Comparison of ENCODE assay signal across 10 mouse cellular contexts in the genomic region with DNA sequence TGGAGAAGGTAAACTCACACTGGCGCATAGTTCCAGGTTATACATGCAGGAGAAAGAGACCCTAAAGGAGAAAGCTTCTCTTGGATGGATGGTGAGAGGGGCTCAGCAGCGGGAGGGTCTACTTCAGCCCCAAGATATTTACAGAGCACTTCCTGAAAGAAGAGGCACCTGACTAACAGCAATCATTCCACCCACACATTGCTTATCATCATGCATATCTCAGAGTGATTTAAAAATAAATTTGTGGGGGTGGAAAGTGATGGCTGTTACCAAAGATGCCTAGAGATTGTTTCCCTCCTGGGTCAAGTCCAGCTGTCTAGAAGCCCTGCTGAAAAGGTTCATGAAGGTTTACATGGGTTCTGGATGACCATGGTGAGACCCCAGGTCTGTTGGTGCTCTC.
A peak's percentile ranks its signal among the peaks of the same experiment; 100 is the strongest.
DNase-seq lines count a peak whose midpoint lies in the region; ATAC-seq lines count a peak whose summit lies in the region.
"Had no signal": no experiment of that assay in that cellular context is flagged by ENCODE, and none has a peak within 500 bp of the region (broad histone marks: within the 10 kb centered on the region; RNA-seq: fewer than 3 reads in every experiment).

No protein-coding gene starts in this region.

- H3K36me3 ChIP-seq in heart, embryonic 14.5 days (ENCODE audit: control insufficient read depth, insufficient read depth, low read length): no peaks in the 10 kb centered on the region
- H3K36me3 ChIP-seq in hindbrain, embryonic 16.5 days (ENCODE audit: control insufficient read depth, insufficient read depth, low read length): no peaks in the 10 kb centered on the region
- H3K36me3 ChIP-seq: kidney, embryonic 15.5 days; liver, embryonic 13.5 days had no signal

- no peaks in the 10 kb centered on the region for H3K27me3 ChIP-seq in heart, embryonic 14.5 days (ENCODE audit: control insufficient read depth, insufficient read depth, low read length)
- no peaks in the 10 kb centered on the region for H3K27me3 ChIP-seq in hindbrain, embryonic 16.5 days (replicated peaks; ENCODE audit: control insufficient read depth, insufficient read depth, low read length)
- H3K27me3 ChIP-seq: CH12.LX; kidney, embryonic 15.5 days; liver, embryonic 13.5 days had no signal

- WGBS in heart, embryonic 14.5 days: 82% methylated on average over 2 of the region's 2 CpGs
- 97% methylated on average over 2 of the region's 2 CpGs for WGBS in hindbrain, embryonic 16.5 days

- no peak for ATAC-seq in heart, embryonic 14.5 days (ENCODE audit: insufficient number of reproducible peaks, insufficient read depth, low FRiP score, low read depth)
- ATAC-seq in hindbrain, embryonic 16.5 days: no peak

- peak overlapping the region; percentile 16; the same call in 1 of the 2 replicates for H3K4me2 ChIP-seq in heart, embryonic 14.5 days (ENCODE audit: low read length)
- no peak overlapping the region for H3K4me2 ChIP-seq in hindbrain, embryonic 16.5 days (ENCODE audit: low read length)
- H3K4me2 ChIP-seq: kidney, embryonic 15.5 days; liver, embryonic 13.5 days had no signal

- H3K9me3 ChIP-seq in heart, embryonic 14.5 days (ENCODE audit: control insufficient read depth, low read length): no peaks in the 10 kb centered on the region
- no peaks in the 10 kb centered on the region for H3K9me3 ChIP-seq in hindbrain, embryonic 16.5 days (ENCODE audit: control insufficient read depth, low read length)
- H3K9me3 ChIP-seq: kidney, embryonic 15.5 days; liver, embryonic 13.5 days had no signal

- H3K27ac ChIP-seq in heart, embryonic 14.5 days (replicated peaks in 1 of 2; ENCODE audit: control insufficient read depth in 1 of 2, insufficient read depth in 1 of 2, low read depth in 2 of 2, low read length in 2 of 2): peak overlapping the region; percentile 75 to 76; a peak in 3 of 4 replicates
- no peak overlapping the region for H3K27ac ChIP-seq in hindbrain, embryonic 16.5 days (ENCODE audit: low read depth, low read length)
- H3K27ac ChIP-seq: kidney, embryonic 15.5 days; liver, embryonic 13.5 days had no signal

- no peak overlapping the region for H3K9ac ChIP-seq in heart, embryonic 14.5 days (ENCODE audit: low read length)
- H3K9ac ChIP-seq in hindbrain, embryonic 16.5 days (ENCODE audit: low read depth, low read length): no peak overlapping the region
- H3K9ac ChIP-seq: kidney, embryonic 15.5 days; liver, embryonic 13.5 days had no signal

- H3K4me3 ChIP-seq in heart, embryonic 14.5 days (ENCODE audit: control insufficient read depth in 1 of 2, insufficient read depth in 1 of 2, low read depth in 1 of 2, low read length in 2 of 2): no peak overlapping the region
- no peak overlapping the region for H3K4me3 ChIP-seq in hindbrain, embryonic 16.5 days (ENCODE audit: low read length)
- H3K4me3 ChIP-seq: kidney, embryonic 15.5 days; liver, embryonic 13.5 days had no signal

- H3K4me1 ChIP-seq in heart, embryonic 14.5 days (ENCODE audit: control insufficient read depth in 2 of 2, insufficient read depth in 2 of 2, low read length in 2 of 2): peaks cover 14 to 19% of the 10 kb centered on the region in 2 experiments
- H3K4me1 ChIP-seq in hindbrain, embryonic 16.5 days (ENCODE audit: control insufficient read depth, insufficient read depth, low read depth, low read length): 0 out of 2 replicates have a peak, but pooled peaks cover 3% of the 10 kb centered on the region
- H3K4me1 ChIP-seq: liver, embryonic 13.5 days had no signal

- DNase-seq in heart, adult 9 months (ENCODE audit: low spot score in 2 of 2): no peak
- peak; percentile 17 for DNase-seq in thymus, postnatal 0 days (ENCODE audit: low spot score)
- no peak for DNase-seq in thymus, postnatal 36 days
- DNase-seq in induced T-regulatory cell, adult 2 months (ENCODE audit: low read depth): peak; percentile 66
- DNase-seq in adrenal gland, postnatal 14 days: no peak
- DNase-seq: liver, embryonic 13.5 days had no signal

Comparison
In these comparisons a context has a peak if more than half of its experiments do, and no peak if none do; other contexts are left out.
1. DNase-seq: peak in thymus, postnatal 0 days (single experiment) and induced T-regulatory cell, adult 2 months (single experiment); none in heart, adult 9 months (0 of 2), thymus, postnatal 36 days (0 of 2) and adrenal gland, postnatal 14 days (single experiment).